ENCODE assay signal across 8 mouse cellular contexts in the genomic region with DNA sequence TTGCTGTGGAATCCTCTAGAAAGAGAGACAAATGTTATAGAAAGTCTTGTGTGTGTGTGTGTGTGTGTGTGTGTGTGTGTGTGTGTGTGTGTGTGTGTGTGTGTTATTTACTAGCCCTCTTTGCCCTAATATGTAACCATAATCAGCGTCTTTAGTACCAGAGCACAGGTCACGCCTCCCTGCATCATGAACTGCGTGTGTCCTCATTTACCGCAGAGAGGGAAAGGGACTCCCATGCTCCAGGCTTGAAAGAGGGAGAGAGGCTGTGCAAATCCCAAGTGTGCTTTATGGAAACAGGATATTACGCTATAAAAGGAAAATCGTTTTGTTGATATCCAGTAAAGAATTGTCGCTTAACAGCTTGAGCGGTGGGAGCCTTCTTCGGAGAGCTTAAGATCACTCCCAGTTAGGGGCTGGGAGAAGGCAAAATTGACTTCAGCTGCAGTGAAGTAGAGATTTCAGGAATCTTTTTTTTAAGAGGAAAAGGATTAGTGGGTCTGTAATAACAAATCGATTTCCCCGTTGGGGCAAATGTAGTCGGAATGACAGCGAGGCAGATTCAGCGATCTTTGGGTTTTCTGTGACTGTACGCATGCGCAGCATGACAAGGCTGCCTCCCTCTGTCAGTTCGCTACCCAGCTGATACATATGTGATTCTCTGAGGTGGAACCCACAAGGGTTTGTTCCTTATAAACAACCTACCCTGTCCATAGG.
DNase-seq lines count a peak whose midpoint lies in the region; ATAC-seq lines count a peak whose summit lies in the region.

No protein-coding gene starts in this region.

- H3K4me3 ChIP-seq in kidney, embryonic 14.5 days (ENCODE audit: low read length) = peak overlapping the region; percentile 30
- peak overlapping the region; percentile 45 for H3K4me3 ChIP-seq in embryonic facial prominence, embryonic 10.5 days
- peak overlapping the region; percentile 37 for H3K4me3 ChIP-seq in hindbrain, embryonic 16.5 days (ENCODE audit: low read length)
- H3K4me3 ChIP-seq in neural tube, embryonic 12.5 days = peak overlapping the region; percentile 23

- DNase-seq in kidney, postnatal 10 days = no peak
- peak; percentile 27 for DNase-seq in embryonic facial prominence, embryonic 10.5 days (ENCODE audit: low spot score)
- DNase-seq in gastrocnemius, adult 18-20 months (ENCODE audit: low spot score) = no peak
- no peak for DNase-seq in left cerebral cortex, postnatal 36 days (ENCODE audit: low spot score in 2 of 2)
- DNase-seq in adrenal gland, postnatal 10 days = no peak

- intact Hi-C loops in left cerebral cortex, postnatal 36 days (cut with DNase I) = loop anchor here (10.0 kb wide), 1 partner anchor 114 kb away; a partner anchor contains a TSS

- 39% methylated on average over 17 of the region's 17 CpGs for WGBS in kidney, embryonic 14.5 days
- WGBS in embryonic facial prominence, embryonic 10.5 days = 39% methylated on average over 17 of the region's 17 CpGs
- 31% methylated on average over 17 of the region's 17 CpGs for WGBS in hindbrain, embryonic 16.5 days
- 41% methylated on average over 17 of the region's 17 CpGs for WGBS in neural tube, embryonic 12.5 days

- H3K27me3 ChIP-seq in kidney, embryonic 14.5 days (ENCODE audit: control insufficient read depth, insufficient read depth, low read length) = no peaks in the 10 kb centered on the region
- peaks cover 38% of the 10 kb centered on the region for H3K27me3 ChIP-seq in embryonic facial prominence, embryonic 10.5 days (replicated peaks; ENCODE audit: low read depth, poor library complexity, severe bottlenecking)
- H3K27me3 ChIP-seq in hindbrain, embryonic 16.5 days (replicated peaks; ENCODE audit: control insufficient read depth, insufficient read depth, low read length) = no peaks in the 10 kb centered on the region
- no peaks in the 10 kb centered on the region for H3K27me3 ChIP-seq in neural tube, embryonic 12.5 days (replicated peaks)

- H3K9ac ChIP-seq in kidney, embryonic 14.5 days (ENCODE audit: low read depth, low read length) = no peak overlapping the region
- H3K9ac ChIP-seq in hindbrain, embryonic 16.5 days (ENCODE audit: low read depth, low read length) = peak overlapping the region; percentile 13; the same call in 1 of the 2 replicates
- no peak overlapping the region for H3K9ac ChIP-seq in neural tube, embryonic 12.5 days

- no peak for ATAC-seq in kidney, embryonic 14.5 days (ENCODE audit: low FRiP score, low TSS enrichment)
- peak; percentile 58 for ATAC-seq in hindbrain, embryonic 16.5 days
- ATAC-seq in neural tube, embryonic 12.5 days (ENCODE audit: low FRiP score, low read depth) = no peak; the same call in 1 of the 2 replicates

- H3K36me3 ChIP-seq in kidney, embryonic 14.5 days (ENCODE audit: control insufficient read depth, insufficient read depth, low read length) = no peaks in the 10 kb centered on the region
- no peaks in the 10 kb centered on the region for H3K36me3 ChIP-seq in embryonic facial prominence, embryonic 10.5 days (replicated peaks)
- no peaks in the 10 kb centered on the region for H3K36me3 ChIP-seq in hindbrain, embryonic 16.5 days (ENCODE audit: control insufficient read depth, insufficient read depth, low read length)
- no peaks in the 10 kb centered on the region for H3K36me3 ChIP-seq in neural tube, embryonic 12.5 days

- no peaks in the 10 kb centered on the region for H3K4me1 ChIP-seq in kidney, embryonic 14.5 days (ENCODE audit: control insufficient read depth, insufficient read depth, low read length)
- no peaks in the 10 kb centered on the region; the same call in 1 of the 2 replicates for H3K4me1 ChIP-seq in embryonic facial prominence, embryonic 10.5 days
- H3K4me1 ChIP-seq in hindbrain, embryonic 16.5 days (ENCODE audit: control insufficient read depth, insufficient read depth, low read depth, low read length) = peaks cover 3% of the 10 kb centered on the region; the same call in 1 of the 2 replicates
- H3K4me1 ChIP-seq in neural tube, embryonic 12.5 days = no peaks in the 10 kb centered on the region; the same call in 1 of the 2 replicates

- peak overlapping the region; percentile 34 for H3K4me2 ChIP-seq in kidney, embryonic 14.5 days (replicated peaks; ENCODE audit: low read depth, low read length)
- H3K4me2 ChIP-seq in hindbrain, embryonic 16.5 days (ENCODE audit: low read length) = peak overlapping the region; percentile 44
- peak overlapping the region; percentile 47 for H3K4me2 ChIP-seq in neural tube, embryonic 12.5 days (replicated peaks)

- no peaks in the 10 kb centered on the region for H3K9me3 ChIP-seq in kidney, embryonic 14.5 days (ENCODE audit: control insufficient read depth, low read length)
- H3K9me3 ChIP-seq in embryonic facial prominence, embryonic 10.5 days = no peaks in the 10 kb centered on the region
- no peaks in the 10 kb centered on the region for H3K9me3 ChIP-seq in hindbrain, embryonic 16.5 days (ENCODE audit: control insufficient read depth, low read length)
- no peaks in the 10 kb centered on the region for H3K9me3 ChIP-seq in neural tube, embryonic 12.5 days

- no peak overlapping the region for H3K27ac ChIP-seq in kidney, embryonic 14.5 days (ENCODE audit: low read depth, low read length)
- no peak overlapping the region for H3K27ac ChIP-seq in embryonic facial prominence, embryonic 10.5 days (replicated peaks)
- peak overlapping the region; percentile 41; the same call in 1 of the 2 replicates for H3K27ac ChIP-seq in hindbrain, embryonic 16.5 days (ENCODE audit: low read depth, low read length)
- peak overlapping the region; percentile 20; the same call in 1 of the 2 replicates for H3K27ac ChIP-seq in neural tube, embryonic 12.5 days

Comparison
In these comparisons a context has a peak if more than half of its experiments do, and no peak if none do; other contexts are left out.
1. H3K27ac ChIP-seq: peak in hindbrain, embryonic 16.5 days (single experiment) and neural tube, embryonic 12.5 days (single experiment); none in kidney, embryonic 14.5 days (single experiment) and embryonic facial prominence, embryonic 10.5 days (single experiment).
2. Peak in every context shown above with its lines, with median percentiles within 50 percentile points of each other: H3K4me2 ChIP-seq and H3K4me3 ChIP-seq.